Mouse (Mus musculus) thymus, adult 2 months (tissue): ENCODE results near the gene Glycam1. TPM values are rescaled to one million over a fixed set of nuclear protein-coding genes. Genes with fewer than 3 reads are reported as not detected.

Experiments used
- DNase-seq: peaks from one replicate; pipeline ENCODE4 v3.0.0; 2021
- H3K27ac ChIP-seq: fragments of 200-500 bp; 2 replicates; pipeline ENCODE4 v1.5.1; 2012; ENCODE audit warnings: low read length, control low read depth; ENCODE audit not compliant: control insufficient read depth, insufficient read depth
- H3K27me3 ChIP-seq: fragments of 200-500 bp; 2 replicates; pipeline ENCODE4 v1.6.1; 2012; ENCODE audit warnings: mild to moderate bottlenecking, low read length, moderate library complexity, mixed read lengths; ENCODE audit not compliant: control insufficient read depth, insufficient read depth
- H3K36me3 ChIP-seq: fragments of 200-500 bp; 2 replicates; pipeline ENCODE4 v1.6.1; 2012; ENCODE audit warnings: mild to moderate bottlenecking, low read length, moderate library complexity; ENCODE audit not compliant: control insufficient read depth, insufficient read depth
- H3K4me1 ChIP-seq: fragments of 200-500 bp; replicated peaks from 2 replicates; pipeline ENCODE4 v1.6.1; 2012; ENCODE audit warnings: low read length; ENCODE audit not compliant: control insufficient read depth, insufficient read depth
- H3K4me3 ChIP-seq: fragments of 200-500 bp; 2 replicates; pipeline ENCODE4 v1.5.1; 2012; ENCODE audit warnings: mild to moderate bottlenecking, low read length, control low read depth, moderate library complexity; ENCODE audit not compliant: control insufficient read depth, insufficient read depth
- CTCF ChIP-seq: fragments of 200-500 bp; IDR thresholded peaks from 2 replicates; pipeline ENCODE4 v1.5.1; 2012; ENCODE audit warnings: mild to moderate bottlenecking, control low read depth, low read length, moderate library complexity, borderline replicate concordance; ENCODE audit not compliant: control insufficient read depth, poor library complexity, insufficient read depth; ENCODE audit errors: extremely low read depth
- POLR2A ChIP-seq: fragments of 200-500 bp; IDR thresholded peaks from 2 replicates; pipeline ENCODE4 v1.6.1; 2012; ENCODE audit warnings: mild to moderate bottlenecking, low read length, control low read depth, moderate library complexity; ENCODE audit not compliant: control insufficient read depth, poor library complexity, insufficient read depth; ENCODE audit errors: extremely low read depth
- WGBS: fragments of 180-500 bp; shearing (Covaris S2); methylation state at CpG from one replicate; pipeline ENCODE4 v1.1.7; 2018; 5-methylcytosine and 5-hydroxymethylcytosine counted together
- polyA plus RNA-seq: library from polyadenylated mRNA; depleted of rRNA; stranded (reverse); fragments of >200 nt; gene quantifications from 2 replicates; pipeline ENCODE4 v1.2.3, GENCODE M21; 2012; rRNA removed

The Glycam1 gene
- polyA plus RNA-seq, 1 experiment = not detected

DNA sequence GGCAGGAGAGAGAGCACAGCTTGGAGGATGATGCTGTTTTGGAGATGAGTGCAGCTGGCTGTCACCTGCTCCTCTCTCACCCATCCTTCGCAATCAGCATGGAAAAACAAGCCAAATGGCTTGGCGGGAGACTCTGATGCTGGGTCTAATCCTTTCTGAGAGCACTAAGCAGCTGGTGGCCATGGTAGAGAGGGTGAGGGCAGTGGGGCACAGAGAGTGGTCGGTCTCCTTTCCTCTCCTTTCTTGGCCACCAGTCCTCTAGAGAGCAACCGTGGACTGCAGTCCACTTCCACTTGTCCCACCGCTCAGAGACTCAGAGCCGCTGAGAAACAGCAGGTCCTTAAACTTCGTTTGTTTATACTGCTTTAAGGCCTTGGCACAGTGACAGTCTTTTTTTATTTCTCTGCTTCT, 51.3 kb downstream of the Glycam1 start:
- 69% methylated on average over 7 of the region's 7 CpGs for WGBS
- 0 out of 2 replicates have a peak, but pooled peaks cover 2% of the 10 kb centered on the region for H3K4me1 ChIP-seq
- H3K27ac ChIP-seq = no peak overlapping the region
- H3K4me3 ChIP-seq = no peak overlapping the region
- no peak for DNase-seq
- H3K36me3 ChIP-seq = no peaks in the 10 kb centered on the region
- no peaks in the 10 kb centered on the region for H3K27me3 ChIP-seq
- TF ChIP-seq CTCF (no peak), POLR2A (no peak)

Other genes starting within 250 kb of the Glycam1 start
- gene Zfp385a, start 225.0 kb downstream of the Glycam1 start, polyA plus RNA-seq = 18.6 and 20.7 TPM in 2 replicates
- gene Itga5, start 198.3 kb downstream of the Glycam1 start, polyA plus RNA-seq = 20.2 and 20.7 TPM in 2 replicates
- not detected in 2 replicates for gene Gtsf1, start 134.6 kb downstream of the Glycam1 start, polyA plus RNA-seq
- not detected in 2 replicates for gene Gtsf2, start 116.6 kb downstream of the Glycam1 start, polyA plus RNA-seq
- gene Nckap1l, start 111.3 kb downstream of the Glycam1 start, polyA plus RNA-seq = 100 and 101 TPM in 2 replicates
- 28.0 and 33.4 TPM in 2 replicates for gene Pde1b, start 62.0 kb downstream of the Glycam1 start, polyA plus RNA-seq
- 4.4 and 6.6 TPM in 2 replicates for gene Ppp1r1a, start 27.1 kb downstream of the Glycam1 start, polyA plus RNA-seq
- not detected in 2 replicates for gene Mucl1, start 190.4 kb upstream of the Glycam1 start, polyA plus RNA-seq